Mouse (Mus musculus): Measurements from ENCODE around the gene Farp1. TPM values are rescaled to one million over a fixed set of nuclear protein-coding genes. Genes with fewer than 3 reads are reported as not detected.
"Not testable (repeated sequence)": the region's sequence is repeated elsewhere in the genome, so short reads cannot be mapped to it uniquely, and the experiment has no call there.

The Farp1 gene
- polyA plus RNA-seq, 1 experiment: 42.6 TPM

DNA sequence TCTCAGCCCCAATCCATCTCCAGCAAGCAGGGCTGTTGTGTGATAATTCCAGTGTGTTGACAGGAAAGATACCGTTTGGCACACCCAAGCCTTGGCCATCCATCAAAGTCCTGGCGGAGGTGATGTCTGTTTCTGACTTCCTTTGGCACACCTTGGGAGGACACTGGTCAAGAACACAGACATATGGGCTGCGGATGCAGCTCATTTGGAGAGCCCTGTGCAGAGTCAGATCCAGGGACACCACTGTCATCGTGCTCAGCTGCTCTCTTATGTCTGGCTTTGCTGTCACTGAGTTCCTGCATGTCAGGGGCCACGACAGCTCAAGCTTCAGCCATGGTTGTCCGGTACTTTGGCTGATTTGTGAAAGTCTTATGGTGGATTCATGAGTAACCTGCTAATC is 12.8 kb downstream of the Farp1 start:
- no peaks in the 10 kb centered on the region for H3K27me3 ChIP-seq (ENCODE audit: control insufficient read depth, insufficient read depth, insufficient read length)

DNA sequence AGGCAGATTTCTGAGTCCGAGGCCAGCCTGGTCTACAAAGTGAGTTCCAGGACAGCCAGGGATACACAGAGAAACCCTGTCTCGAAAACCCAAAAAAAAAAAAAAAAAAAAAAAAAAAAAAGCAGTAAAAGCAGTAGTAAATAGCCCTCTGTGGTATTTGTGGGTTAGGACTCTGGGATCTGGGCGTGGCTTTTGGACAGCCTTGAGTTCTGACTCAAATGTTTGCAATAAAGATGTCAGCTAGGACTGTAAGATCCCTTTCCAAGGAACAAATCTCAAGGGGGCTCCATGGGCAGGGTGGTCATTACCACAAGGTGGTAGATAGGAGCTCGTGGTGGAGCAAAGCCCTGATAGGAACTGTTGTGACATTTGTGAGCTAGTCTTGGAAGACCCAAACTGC is 16.0 kb downstream of the Farp1 start:
- Histone ChIP-seq H3K79me3 (ENCODE audit: low read depth) (peaks cover 61% of the 10 kb centered on the region), H3K79me2 (ENCODE audit: control insufficient read depth, insufficient read depth) (peaks cover 83% of the 10 kb centered on the region)
- H3K4me3 ChIP-seq (ENCODE audit: insufficient read depth, poor library complexity, severe bottlenecking); H3ac ChIP-seq (ENCODE audit: control insufficient read depth, insufficient read length, low read depth); H3K27me3 ChIP-seq (ENCODE audit: control insufficient read depth, insufficient read depth, insufficient read length); H3K36me3 ChIP-seq (ENCODE audit: control insufficient read depth, insufficient read depth): not testable (repeated sequence)
- TF ChIP-seq CEBPB (IDR thresholded peaks at IDR 0.05; ENCODE audit: low read depth) (peak; percentile 17), MAX (IDR thresholded peaks at IDR 0.05) (peak; percentile 46)

More for the DNA sequence above, 12.8 kb downstream of the Farp1 start:
- Histone ChIP-seq H3ac (ENCODE audit: control insufficient read depth, insufficient read length, low read depth) (no peak overlapping the region), H3K79me3 (ENCODE audit: low read depth) (peaks cover 63% of the 10 kb centered on the region), H3K36me3 (ENCODE audit: control insufficient read depth, insufficient read depth) (no peaks in the 10 kb centered on the region), H3K79me2 (ENCODE audit: control insufficient read depth, insufficient read depth) (peaks cover 83% of the 10 kb centered on the region), H3K4me3 (ENCODE audit: insufficient read depth, poor library complexity, severe bottlenecking) (no peak overlapping the region)
- TF ChIP-seq MYOD1 (IDR thresholded peaks at IDR 0.05; ENCODE audit: control insufficient read depth, insufficient read length, low read depth): peak; percentile 25
- TF ChIP-seq CEBPB (IDR thresholded peaks at IDR 0.05; ENCODE audit: low read depth): no peak

DNA sequence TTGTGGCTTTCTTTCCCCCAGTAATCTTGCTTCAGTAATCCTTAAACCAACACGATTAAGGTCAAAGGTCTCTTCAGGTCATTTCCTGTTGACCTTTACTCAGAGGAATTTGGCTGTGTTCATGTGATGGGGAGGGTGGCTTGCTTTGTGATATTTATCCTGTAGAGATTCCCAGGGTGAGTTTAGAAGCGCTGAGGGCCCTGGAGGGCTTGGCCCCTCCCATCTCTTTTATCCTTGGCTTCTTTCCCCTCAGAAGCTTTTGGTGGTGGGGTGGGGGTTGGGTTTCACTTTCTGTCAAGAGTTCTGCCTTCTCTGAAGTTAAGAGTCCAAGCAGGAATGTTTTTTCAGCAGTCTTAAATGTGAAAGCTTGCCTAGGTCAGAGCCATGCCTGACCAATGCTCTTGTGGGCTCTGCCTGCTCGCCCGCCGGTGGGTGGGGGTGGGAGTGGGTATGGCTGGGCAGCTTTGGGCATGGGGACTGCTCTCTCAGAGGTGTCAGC is 18.1 kb downstream of the Farp1 start:
- Histone ChIP-seq H3K4me3 (ENCODE audit: insufficient read depth, poor library complexity, severe bottlenecking) (no peak overlapping the region), H3K79me2 (ENCODE audit: control insufficient read depth, insufficient read depth) (peaks cover 81% of the 10 kb centered on the region), H3ac (ENCODE audit: control insufficient read depth, insufficient read length, low read depth) (no peak overlapping the region), H3K36me3 (ENCODE audit: control insufficient read depth, insufficient read depth) (peaks cover 6% of the 10 kb centered on the region), H3K79me3 (ENCODE audit: low read depth) (peaks cover 63% of the 10 kb centered on the region), H3K27me3 (ENCODE audit: control insufficient read depth, insufficient read depth, insufficient read length) (no peaks in the 10 kb centered on the region)
- no peak for TF ChIP-seq MYOG (IDR thresholded peaks at IDR 0.05; ENCODE audit: control insufficient read depth, extremely low read depth, insufficient read length)
- TF ChIP-seq CEBPB (IDR thresholded peaks at IDR 0.05; ENCODE audit: low read depth): no peak

DNA sequence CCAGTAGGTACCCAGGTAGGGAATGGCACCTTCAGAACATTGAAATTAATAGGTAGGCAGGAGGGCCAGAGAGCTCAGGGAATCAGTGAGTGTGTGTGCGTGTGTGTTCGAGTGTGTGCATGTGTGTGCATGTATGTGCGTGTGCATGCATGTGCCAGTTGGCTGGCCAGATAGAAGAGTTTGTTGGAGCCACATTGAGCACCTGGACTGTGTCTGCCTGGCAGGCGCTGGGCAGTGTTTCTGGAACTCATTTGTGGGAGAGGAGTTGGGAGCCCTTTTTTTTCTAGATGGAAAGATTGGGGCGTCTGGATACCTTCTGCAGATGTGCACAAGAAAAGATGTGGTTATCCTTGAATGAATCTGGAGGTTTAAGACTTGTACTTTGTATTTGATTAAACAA is 19.1 kb downstream of the Farp1 start:
- Histone ChIP-seq H3K36me3 (ENCODE audit: control insufficient read depth, insufficient read depth) (peaks cover 11% of the 10 kb centered on the region), H3K79me2 (ENCODE audit: control insufficient read depth, insufficient read depth) (peaks cover 83% of the 10 kb centered on the region), H3ac (ENCODE audit: control insufficient read depth, insufficient read length, low read depth) (no peak overlapping the region), H3K4me3 (ENCODE audit: insufficient read depth, poor library complexity, severe bottlenecking) (no peak overlapping the region), H3K27me3 (ENCODE audit: control insufficient read depth, insufficient read depth, insufficient read length) (no peaks in the 10 kb centered on the region), H3K79me3 (ENCODE audit: low read depth) (peaks cover 68% of the 10 kb centered on the region)
- TF ChIP-seq FOSL1 (IDR thresholded peaks at IDR 0.05; ENCODE audit: insufficient read depth, low read length, poor library complexity, severe bottlenecking): no peak
- TF ChIP-seq CEBPB (IDR thresholded peaks at IDR 0.05; ENCODE audit: low read depth): no peak
- no peak for TF ChIP-seq CTCF (IDR thresholded peaks at IDR 0.05; ENCODE audit: control insufficient read depth, insufficient read depth, insufficient read length)
- TF ChIP-seq USF1 (IDR thresholded peaks at IDR 0.05; ENCODE audit: low read depth): no peak
- no peak for TF ChIP-seq MAX (IDR thresholded peaks at IDR 0.05)
- TF ChIP-seq MYOD1 (IDR thresholded peaks at IDR 0.05; ENCODE audit: control insufficient read depth, insufficient read length, low read depth): no peak
- no peak for TF ChIP-seq MYOG (IDR thresholded peaks at IDR 0.05; ENCODE audit: control insufficient read depth, extremely low read depth, insufficient read length)

DNA sequence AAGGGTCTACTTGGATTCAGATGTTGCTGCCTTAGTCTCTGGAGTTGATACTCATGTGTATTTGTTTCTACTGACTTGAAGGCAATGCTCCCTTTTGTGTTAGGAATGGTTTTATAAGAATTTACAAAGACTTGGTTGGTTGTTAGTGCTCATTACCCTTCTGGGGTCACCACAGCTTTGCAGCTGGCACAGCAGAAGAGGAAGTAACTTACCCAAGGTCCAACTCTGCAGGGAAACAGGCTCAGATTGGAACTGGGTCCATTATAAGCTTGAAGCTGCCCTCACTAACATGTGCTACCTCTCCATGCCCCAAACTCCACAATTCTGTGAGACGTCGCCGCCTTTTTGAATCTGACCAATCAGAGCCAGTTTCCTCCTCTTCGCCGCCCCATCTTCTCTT is 22.8 kb downstream of the Farp1 start:
- Histone ChIP-seq H3K79me2 (ENCODE audit: control insufficient read depth, insufficient read depth) (peaks cover 98% of the 10 kb centered on the region), H3ac (ENCODE audit: control insufficient read depth, insufficient read length, low read depth) (no peak overlapping the region), H3K79me3 (ENCODE audit: low read depth) (peaks cover 85% of the 10 kb centered on the region), H3K36me3 (ENCODE audit: control insufficient read depth, insufficient read depth) (peaks cover 11% of the 10 kb centered on the region), H3K4me3 (ENCODE audit: insufficient read depth, poor library complexity, severe bottlenecking) (no peak overlapping the region), H3K27me3 (ENCODE audit: control insufficient read depth, insufficient read depth, insufficient read length) (no peaks in the 10 kb centered on the region)
- TF ChIP-seq USF1 (IDR thresholded peaks at IDR 0.05; ENCODE audit: low read depth): no peak
- TF ChIP-seq MYOG (IDR thresholded peaks at IDR 0.05; ENCODE audit: control insufficient read depth, extremely low read depth, insufficient read length): no peak
- no peak for TF ChIP-seq MAX (IDR thresholded peaks at IDR 0.05)
- TF ChIP-seq FOSL1 (IDR thresholded peaks at IDR 0.05; ENCODE audit: insufficient read depth, low read length, poor library complexity, severe bottlenecking): no peak
- no peak for TF ChIP-seq MYOD1 (IDR thresholded peaks at IDR 0.05; ENCODE audit: control insufficient read depth, insufficient read length, low read depth)
- TF ChIP-seq CEBPB (IDR thresholded peaks at IDR 0.05; ENCODE audit: low read depth): no peak
- no peak for TF ChIP-seq CTCF (IDR thresholded peaks at IDR 0.05; ENCODE audit: control insufficient read depth, insufficient read depth, insufficient read length)

DNA sequence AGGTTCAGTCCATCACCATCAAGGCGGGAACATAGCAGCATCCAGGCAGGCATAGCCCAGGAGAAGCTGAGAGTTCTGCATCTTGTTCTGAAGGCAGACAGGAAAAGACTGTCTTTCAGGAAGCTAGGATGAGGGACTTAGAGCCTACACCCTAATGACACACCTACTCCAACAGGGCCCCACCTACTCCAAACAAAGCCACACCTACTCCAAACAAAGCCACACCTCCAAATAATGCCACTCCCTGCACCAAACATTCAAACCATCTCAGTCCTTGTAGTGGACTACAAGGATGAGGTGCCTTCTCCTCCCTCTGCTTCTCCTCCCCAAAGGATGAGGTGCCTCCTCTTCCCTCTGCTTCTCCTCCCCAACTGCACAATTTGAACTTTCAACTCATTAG is 23.5 kb downstream of the Farp1 start:
- Histone ChIP-seq H3K79me3 (ENCODE audit: low read depth) (peaks cover 84% of the 10 kb centered on the region), H3ac (ENCODE audit: control insufficient read depth, insufficient read length, low read depth) (no peak overlapping the region)
- TF ChIP-seq CEBPB (IDR thresholded peaks at IDR 0.05; ENCODE audit: low read depth) (no peak), MYOD1 (IDR thresholded peaks at IDR 0.05; ENCODE audit: control insufficient read depth, insufficient read length, low read depth) (no peak), MYOG (IDR thresholded peaks at IDR 0.05; ENCODE audit: control insufficient read depth, extremely low read depth, insufficient read length) (no peak), USF1 (IDR thresholded peaks at IDR 0.05; ENCODE audit: low read depth) (no peak), CTCF (IDR thresholded peaks at IDR 0.05; ENCODE audit: control insufficient read depth, insufficient read depth, insufficient read length) (no peak), MAX (IDR thresholded peaks at IDR 0.05) (no peak), FOSL1 (IDR thresholded peaks at IDR 0.05; ENCODE audit: insufficient read depth, low read length, poor library complexity, severe bottlenecking) (no peak)

More for the DNA sequence above, 23.5 kb downstream of the Farp1 start:
- H3K79me2 ChIP-seq (ENCODE audit: control insufficient read depth, insufficient read depth): peaks cover 98% of the 10 kb centered on the region
- no peaks in the 10 kb centered on the region for H3K27me3 ChIP-seq (ENCODE audit: control insufficient read depth, insufficient read depth, insufficient read length)
- H3K36me3 ChIP-seq (ENCODE audit: control insufficient read depth, insufficient read depth): peaks cover 14% of the 10 kb centered on the region
- H3K4me3 ChIP-seq (ENCODE audit: insufficient read depth, poor library complexity, severe bottlenecking): no peak overlapping the region
